ENCODE assay signal across 25 mouse cellular contexts in genomic region chr10:42598615-42599014, GRCm38 (mm10). TPM values are rescaled to one million over a fixed set of nuclear protein-coding genes. Genes with fewer than 3 reads are reported as not detected.
DNase-seq lines count a peak whose midpoint lies in the region; ATAC-seq and TF ChIP-seq lines count a peak whose summit lies in the region.
"Had no signal": no experiment of that assay in that cellular context is flagged by ENCODE, and none has a peak within 500 bp of the region (broad histone marks: within the 10 kb centered on the region; RNA-seq: fewer than 3 reads in every experiment).

No protein-coding gene starts in this region.

- no peak for TF ChIP-seq EP300 in CH12.LX (IDR thresholded peaks at IDR 0.05; ENCODE audit: low read length)

- intact Hi-C loops in heart, postnatal 36 days (cut with DNase I) = no loop called here

- no peak overlapping the region for H3K4me2 ChIP-seq in CH12.LX (ENCODE audit: insufficient read depth, low read depth, poor library complexity, severe bottlenecking)
- no peak overlapping the region for H3K4me2 ChIP-seq in hindbrain, embryonic 13.5 days
- H3K4me2 ChIP-seq: embryonic facial prominence, embryonic 12.5 days; forebrain, embryonic 13.5 days; forebrain, embryonic 15.5 days had no signal

- no peaks in the 10 kb centered on the region for H3K9me3 ChIP-seq in CH12.LX (replicated peaks; ENCODE audit: low read length)
- no peaks in the 10 kb centered on the region for H3K9me3 ChIP-seq in hindbrain, embryonic 13.5 days
- H3K9me3 ChIP-seq: embryonic facial prominence, embryonic 10.5 days; embryonic facial prominence, embryonic 12.5 days; forebrain, embryonic 13.5 days; forebrain, embryonic 15.5 days had no signal

- H3K79me2 ChIP-seq in CH12.LX (replicated peaks; ENCODE audit: control insufficient read depth, extremely low read depth, insufficient read depth, poor library complexity, severe bottlenecking) = no peaks in the 10 kb centered on the region

- TF ChIP-seq POLR2A in CH12.LX (IDR thresholded peaks at IDR 0.05; ENCODE audit: low read depth, low read length) = no peak

- peak; percentile 58 for ATAC-seq in granulocyte monocyte progenitor cell, adult 5-6 weeks (replicated peaks; ENCODE audit: poor library complexity, severe bottlenecking)
- no peak for ATAC-seq in hindbrain, embryonic 13.5 days (ENCODE audit: low FRiP score)
- ATAC-seq: activated CD4-positive, CD25-positive, alpha-beta regulatory T cell, adult 4 months; CD4-positive, CD25-positive, alpha-beta regulatory T cell, adult 4 months; forebrain, embryonic 13.5 days; forebrain, embryonic 15.5 days; forebrain, postnatal 0 days; Patski had no signal

- H3K4me3 ChIP-seq in CH12.LX (replicated peaks in 1 of 3; ENCODE audit: low read depth in 2 of 3, low read length in 2 of 3, poor library complexity in 1 of 3) = no peak overlapping the region
- H3K4me3 ChIP-seq in hindbrain, embryonic 13.5 days = no peak overlapping the region
- H3K4me3 ChIP-seq: embryonic facial prominence, embryonic 10.5 days; embryonic facial prominence, embryonic 12.5 days; forebrain, embryonic 13.5 days; forebrain, embryonic 15.5 days had no signal

- no peaks in the 10 kb centered on the region for H3K4me1 ChIP-seq in CH12.LX (ENCODE audit: control insufficient read depth in 1 of 2, insufficient read depth in 2 of 2)
- no peaks in the 10 kb centered on the region for H3K4me1 ChIP-seq in hindbrain, embryonic 13.5 days (replicated peaks)
- H3K4me1 ChIP-seq: embryonic facial prominence, embryonic 10.5 days; embryonic facial prominence, embryonic 12.5 days; forebrain, embryonic 15.5 days had no signal

- peak; percentile 41 for DNase-seq in 416B (ENCODE audit: low read depth)
- DNase-seq in CH12.LX (ENCODE audit: extremely low read depth) = no peak
- no peak for DNase-seq in frontal cortex, postnatal 10 days (ENCODE audit: low spot score in 2 of 2)
- DNase-seq in heart, postnatal 36 days = no peak
- DNase-seq: adrenal gland, adult 8-10 months; adrenal gland, postnatal 14 days; adrenal gland, postnatal 36 days; B cell, adult 2 months; cerebellum, adult 11-12 months; cerebellum, adult 2 months; cerebellum, adult 9-10 months; cerebellum, postnatal 10 days; cerebellum, postnatal 25 days; forebrain, postnatal 0 days had no signal

- dilution Hi-C loops in CH12.LX (cut with MboI; ENCODE audit: extremely low pct_ligation_motif_present, extremely low pct_unique_long_range_greater_than_20kb, low sequenced_read_pairs) = no loop called here

- peaks cover 5% of the 10 kb centered on the region for H3K27me3 ChIP-seq in CH12.LX (replicated peaks)
- H3K27me3 ChIP-seq in hindbrain, embryonic 13.5 days = peaks cover 78% of the 10 kb centered on the region
- H3K27me3 ChIP-seq: forebrain, embryonic 13.5 days; forebrain, embryonic 15.5 days had no signal

- H3K27ac ChIP-seq in CH12.LX (ENCODE audit: insufficient read depth, low read depth) = no peak overlapping the region
- no peak overlapping the region for H3K27ac ChIP-seq in hindbrain, embryonic 13.5 days
- H3K27ac ChIP-seq: embryonic facial prominence, embryonic 10.5 days; embryonic facial prominence, embryonic 12.5 days; forebrain, embryonic 13.5 days; forebrain, embryonic 15.5 days had no signal

- in situ Hi-C loops in CH12.LX (cut with MboI; ENCODE audit: low pct_ligation_motif_present, low pct_unique_long_range_greater_than_20kb, low sequenced_read_pairs) = no loop called here

- H3K36me3 ChIP-seq in CH12.LX (replicated peaks in 1 of 2; ENCODE audit: control insufficient read depth in 1 of 2, insufficient read depth in 1 of 2, low read length in 1 of 2) = no peaks in the 10 kb centered on the region
- H3K36me3 ChIP-seq in hindbrain, embryonic 13.5 days = no peaks in the 10 kb centered on the region
- H3K36me3 ChIP-seq: embryonic facial prominence, embryonic 10.5 days; embryonic facial prominence, embryonic 12.5 days; forebrain, embryonic 15.5 days had no signal

- TF ChIP-seq CTCF in CH12.LX (conservative IDR thresholded peaks at IDR 0.05 in 1 of 2, IDR thresholded peaks at IDR 0.05 in 1 of 2; ENCODE audit: low read depth in 2 of 2, low read length in 2 of 2) = peak in 1 of 2 experiments; percentile 26; a peak in 2 of 4 replicates

- TF ChIP-seq RAD21 in CH12.LX (IDR thresholded peaks at IDR 0.05; ENCODE audit: low read depth, low read length) = no peak

- 84% methylated on average over 8 of the region's 8 CpGs for WGBS in hindbrain, embryonic 13.5 days

- no peak overlapping the region for H3K9ac ChIP-seq in CH12.LX (ENCODE audit: insufficient read depth, low read depth)
- no peak overlapping the region for H3K9ac ChIP-seq in hindbrain, embryonic 13.5 days
- H3K9ac ChIP-seq: embryonic facial prominence, embryonic 12.5 days; forebrain, embryonic 13.5 days; forebrain, embryonic 15.5 days; forebrain, postnatal 0 days had no signal

TF ChIP-seq in CH12.LX, 34 proteins besides CTCF, POLR2A, EP300 and RAD21:
- TF ChIP-seq IRF4 (IDR thresholded peaks at IDR 0.05; ENCODE audit: low read depth, low read length) (peak; percentile 39; the same call in 1 of the 2 replicates), MXI1 (IDR thresholded peaks at IDR 0.05; ENCODE audit: low read depth, low read length) (no peak)

RNA-seq across cellular contexts. Expression of gene Ostm1, which starts 15.0 kb away (rescaled TPM):
- total RNA-seq in CH12.LX (2012; rRNA removed) (19.4 TPM in 2 replicates), CH12.LX (2014; rRNA removed) (30.2 and 31.8 TPM in 2 replicates)
- 17.3 and 19.4 TPM in 2 replicates for polyA plus RNA-seq in CH12.LX (2012; ENCODE audit: insufficient read length, low read depth)
- total RNA-seq in granulocyte monocyte progenitor cell, adult 5-6 weeks (2014; fragmentation: Nextera tagmentation) = 28.9 and 33.4 TPM in 2 replicates
- total RNA-seq in granulocyte monocyte progenitor cell, adult 5-6 weeks (2017) = 47.2 and 48.5 TPM in 2 replicates
- 32.0 and 32.2 TPM in 2 replicates for polyA plus RNA-seq in hindbrain, embryonic 13.5 days (2015; fragmentation: Nextera tagmentation; extraction: Ambion mirVana)
- total RNA-seq in heart, postnatal 36 days (2021) = 10 to 100 TPM; 16.4 to 18.2 TPM

RNA-seq across cellular contexts. Expression of gene Nr2e1, which starts 15.2 kb away (rescaled TPM):
- total RNA-seq in CH12.LX (2012; rRNA removed) (not detected in 2 replicates), CH12.LX (2014; rRNA removed) (not detected in 2 replicates)
- polyA plus RNA-seq in CH12.LX (2012; ENCODE audit: insufficient read length, low read depth) = not detected in 2 replicates
- total RNA-seq in granulocyte monocyte progenitor cell, adult 5-6 weeks (2014; fragmentation: Nextera tagmentation) = not detected in 2 replicates
- total RNA-seq in granulocyte monocyte progenitor cell, adult 5-6 weeks (2017) = not detected in 2 replicates
- polyA plus RNA-seq in hindbrain, embryonic 13.5 days (2015; fragmentation: Nextera tagmentation; extraction: Ambion mirVana) = 0.39 and 0.49 TPM in 2 replicates
- total RNA-seq in heart, postnatal 36 days (2021) = not detected
- total RNA-seq: adrenal gland, adult 18-20 months; adrenal gland, adult 8-10 months; adrenal gland, postnatal 14 days; adrenal gland, postnatal 36 days; ES-E14 had no signal
- polyA plus RNA-seq: activated CD4-positive, CD25-positive, alpha-beta regulatory T cell, adult 4 months; CD4-positive, CD25-positive, alpha-beta regulatory T cell, adult 4 months; Patski had no signal
